Mouse (Mus musculus): Measurements from ENCODE around the gene Asxl2.
"Not testable (repeated sequence)": the region's sequence is repeated elsewhere in the genome, so short reads cannot be mapped to it uniquely, and the experiment has no call there.

Asxl2 gene

GRCm38 (mm10) chr12:3426530-3427034, at the start of gene Asxl2:
TSS of gene Asxl2 (plus strand) at chr12:3426857.
- DNase-seq (ENCODE audit: low spot score in 2 of 2), result peak; percentile 99

DNA sequence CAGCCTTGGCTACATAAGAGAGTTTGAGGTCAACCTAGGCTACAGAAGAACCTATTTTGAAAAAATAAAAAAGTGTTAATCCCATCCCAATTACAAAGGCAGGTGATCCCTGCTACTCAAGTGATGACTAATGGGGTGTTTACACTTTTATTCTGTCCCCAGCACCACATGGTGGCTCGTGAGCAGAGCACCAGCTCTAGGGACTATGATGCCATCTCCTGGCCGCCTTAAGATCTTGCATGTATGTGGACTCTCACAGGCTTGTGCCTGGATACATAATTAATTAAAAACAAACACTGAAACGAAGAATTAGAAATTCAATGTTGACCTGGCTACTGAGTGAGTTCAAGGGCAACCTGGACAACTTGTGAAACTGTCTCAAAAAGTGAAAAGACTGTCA, 49.5 kb upstream of the Asxl2 start:
- no peak for DNase-seq (ENCODE audit: low spot score in 2 of 2)

DNA sequence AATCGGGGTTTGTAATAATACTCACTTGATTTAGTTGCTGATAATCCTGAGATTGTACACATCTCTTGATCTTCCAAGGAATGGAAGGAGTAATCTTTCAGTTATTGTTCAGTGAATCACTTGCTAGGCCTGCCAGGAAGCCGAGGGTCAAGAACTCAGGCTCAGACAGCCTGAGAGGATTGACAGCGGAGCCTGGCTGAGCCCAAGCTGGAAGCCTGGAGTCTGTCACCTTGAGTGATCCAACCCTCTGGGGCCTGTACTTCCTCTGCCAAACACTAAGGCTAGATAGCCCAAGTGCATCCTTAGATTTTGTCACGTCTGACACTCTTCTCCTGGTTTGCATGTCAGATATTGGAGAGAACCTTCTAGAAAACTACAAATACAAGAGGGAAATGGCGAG, 48.9 kb upstream of the Asxl2 start:
- DNase-seq (ENCODE audit: low spot score in 2 of 2), result no peak

- no peak for DNase-seq (ENCODE audit: low spot score in 2 of 2)
These were observed 41.8 kb upstream of the Asxl2 start for GRCm38 (mm10) chr12:3384860-3385259.

GRCm38 (mm10) chr12:3385271-3385670, 41.4 kb upstream of the Asxl2 start:
- DNase-seq (ENCODE audit: low spot score in 2 of 2), result no peak

DNA sequence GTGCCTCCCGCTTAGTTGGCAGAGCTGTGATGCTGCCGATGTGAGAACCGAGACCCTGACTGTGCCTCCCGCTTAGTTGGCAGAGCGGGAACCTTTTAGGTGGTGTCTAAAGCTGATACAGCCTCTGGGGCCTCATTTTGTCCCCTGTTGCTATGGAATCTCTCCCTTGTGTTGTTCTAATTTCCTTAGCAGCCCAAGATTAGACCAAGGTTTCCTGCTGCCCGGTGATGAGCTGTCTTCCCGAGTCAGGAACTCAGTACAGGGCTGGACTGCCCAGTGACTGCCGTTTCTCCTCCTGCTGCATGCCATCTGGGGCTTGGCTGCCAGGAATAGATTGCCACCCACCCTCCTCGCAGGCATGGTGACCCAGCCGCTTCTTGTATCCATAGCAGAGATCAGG, 40.7 kb upstream of the Asxl2 start:
- DNase-seq (ENCODE audit: low spot score in 2 of 2), result peak in 1 of 2 experiments; percentile 6

DNA sequence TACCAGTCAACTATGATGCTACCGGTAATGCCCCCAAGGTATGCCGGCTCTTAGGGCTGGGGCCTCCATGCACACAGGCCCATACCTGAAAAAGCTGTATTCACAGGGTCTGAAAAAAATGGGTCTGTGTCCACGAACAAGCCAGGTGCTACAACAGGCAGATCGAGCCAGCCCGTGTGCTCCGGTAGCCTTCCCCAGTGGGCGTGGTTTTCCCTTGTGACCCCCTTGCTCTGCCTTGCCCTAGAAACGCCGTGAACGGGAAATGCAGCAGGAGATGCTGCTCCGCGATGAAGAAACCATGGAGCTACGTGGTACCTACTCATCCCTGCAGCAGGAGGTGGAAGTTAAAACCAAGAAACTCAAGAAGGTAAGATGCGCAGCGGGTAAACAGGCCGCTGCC, 38.8 kb upstream of the Asxl2 start:
- DNase-seq (ENCODE audit: low spot score in 2 of 2), result no peak

- no peak for DNase-seq (ENCODE audit: low spot score in 2 of 2)
These were observed 37.3 kb upstream of the Asxl2 start for GRCm38 (mm10) chr12:3389394-3389793.

DNA sequence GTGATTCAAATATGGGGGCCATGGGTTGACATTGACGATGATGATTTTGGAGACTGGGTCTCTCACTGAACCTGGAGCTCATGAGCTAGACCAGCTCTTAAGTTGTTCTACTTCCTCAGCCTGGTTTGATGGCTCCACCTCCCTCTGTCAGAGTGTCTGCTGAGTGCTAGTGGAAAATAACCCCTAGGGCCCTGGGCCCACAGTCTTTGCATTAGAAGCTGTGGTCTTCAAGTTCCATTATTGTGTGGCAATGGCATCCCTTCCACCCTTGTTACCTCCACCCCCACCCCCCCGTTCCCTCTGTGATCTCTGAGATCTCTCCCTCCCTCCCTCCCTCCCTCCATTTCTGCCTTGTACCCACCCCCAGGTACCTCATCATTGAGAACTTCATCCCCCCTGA, 36.6 kb upstream of the Asxl2 start:
- no peak for DNase-seq (ENCODE audit: low spot score in 2 of 2)

DNA sequence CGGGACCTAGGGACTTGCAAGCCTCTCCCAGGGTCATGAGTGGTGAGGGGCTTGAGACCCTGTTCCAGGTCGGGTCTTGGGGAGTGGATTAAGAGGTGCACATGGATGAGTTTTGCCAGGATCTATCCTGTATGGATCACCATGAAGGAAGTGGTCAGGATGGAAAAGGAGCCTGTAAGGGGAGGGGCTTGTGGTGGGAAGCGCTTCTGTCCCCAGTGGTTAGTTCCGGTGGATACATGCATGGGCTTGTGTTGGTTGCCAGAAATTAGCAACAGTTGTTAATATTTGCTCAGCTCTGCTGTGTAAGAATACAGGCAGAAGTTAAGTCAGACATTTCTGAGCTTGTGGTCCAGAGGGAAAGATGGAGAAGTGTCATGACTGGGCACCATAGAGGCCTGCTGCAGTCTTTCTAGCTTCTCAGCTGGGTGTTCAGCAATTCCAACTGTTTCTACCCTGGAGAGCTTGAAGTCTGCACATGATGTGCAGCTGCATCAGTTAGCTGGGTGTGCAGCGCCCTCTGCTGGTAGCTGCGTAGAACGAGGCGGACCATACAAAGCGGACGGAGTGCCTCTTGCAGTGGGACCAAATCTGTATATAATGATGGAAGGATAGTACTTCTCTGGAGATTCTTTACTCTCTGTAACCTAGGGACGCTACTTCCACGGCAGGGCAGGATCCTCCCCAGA, 35.9 kb upstream of the Asxl2 start:
- peak; percentile 58 to 59 for DNase-seq (ENCODE audit: low spot score in 2 of 2)

DNA sequence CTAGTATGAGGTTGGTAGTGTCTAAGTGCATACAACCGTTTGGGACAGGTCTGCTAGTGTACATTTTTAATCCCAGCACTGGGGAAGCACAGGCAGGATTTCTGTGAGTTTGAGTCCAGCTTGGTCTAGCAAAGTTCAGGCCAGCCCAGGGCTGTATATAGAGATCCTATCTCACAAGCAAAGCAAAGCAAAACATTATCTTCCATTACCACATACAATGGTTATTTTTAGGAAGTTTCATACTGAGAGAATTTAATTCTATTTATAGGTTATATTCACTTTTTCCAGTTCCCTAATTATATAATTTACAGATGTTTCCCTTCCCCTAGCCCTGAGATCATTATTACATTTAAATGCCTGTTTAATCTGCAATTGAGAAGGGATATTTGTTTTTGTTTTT, 35.4 kb upstream of the Asxl2 start:
- no peak for DNase-seq (ENCODE audit: low spot score in 2 of 2)

GRCm38 (mm10) chr12:3393140-3393539, 33.5 kb upstream of the Asxl2 start:
- no peak for DNase-seq (ENCODE audit: low spot score in 2 of 2)

DNA sequence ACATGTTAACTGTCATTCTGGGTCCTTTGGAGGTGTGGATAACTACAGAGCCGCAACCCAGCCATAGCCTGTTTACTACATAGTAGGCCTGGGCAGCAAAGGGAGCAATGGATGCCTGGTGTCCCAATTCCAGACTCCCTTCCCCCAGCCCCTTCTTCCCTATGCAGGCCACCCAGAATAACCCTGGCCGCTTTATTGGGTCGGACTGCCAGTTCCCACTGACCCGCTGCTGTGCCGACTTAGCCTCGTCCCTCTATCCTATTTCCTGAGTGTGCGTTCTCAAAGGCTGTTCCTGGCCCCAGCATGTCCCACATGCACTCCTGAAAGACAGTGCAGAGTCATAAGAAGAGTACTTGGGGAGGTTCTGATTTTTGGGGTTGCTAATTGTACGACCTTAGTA, 29.7 kb upstream of the Asxl2 start:
- DNase-seq (ENCODE audit: low spot score in 2 of 2), result no peak

DNA sequence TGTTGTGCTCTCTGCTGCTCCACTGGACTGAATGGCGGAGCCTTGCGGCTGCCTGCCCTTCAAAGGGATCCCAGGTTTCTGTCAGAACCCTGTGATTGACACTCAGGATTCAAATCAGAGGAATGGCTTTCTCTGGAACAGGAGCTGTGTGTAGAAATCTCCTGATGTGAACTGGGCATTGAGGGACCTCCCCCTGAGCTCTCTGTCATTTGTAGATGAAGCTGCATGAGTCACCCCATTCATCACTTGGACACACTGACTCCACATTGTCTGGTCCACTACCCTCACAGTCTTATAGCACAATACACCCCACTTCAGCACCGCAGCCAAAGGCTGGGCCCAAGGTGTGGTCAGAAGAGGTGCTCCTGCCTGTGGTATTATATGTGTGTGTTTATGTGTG, 21.0 kb upstream of the Asxl2 start:
- not testable (repeated sequence) for DNase-seq (ENCODE audit: low spot score in 2 of 2)

GRCm38 (mm10) chr12:3406585-3406984, 20.1 kb upstream of the Asxl2 start:
- no peak for DNase-seq (ENCODE audit: low spot score in 2 of 2)

DNA sequence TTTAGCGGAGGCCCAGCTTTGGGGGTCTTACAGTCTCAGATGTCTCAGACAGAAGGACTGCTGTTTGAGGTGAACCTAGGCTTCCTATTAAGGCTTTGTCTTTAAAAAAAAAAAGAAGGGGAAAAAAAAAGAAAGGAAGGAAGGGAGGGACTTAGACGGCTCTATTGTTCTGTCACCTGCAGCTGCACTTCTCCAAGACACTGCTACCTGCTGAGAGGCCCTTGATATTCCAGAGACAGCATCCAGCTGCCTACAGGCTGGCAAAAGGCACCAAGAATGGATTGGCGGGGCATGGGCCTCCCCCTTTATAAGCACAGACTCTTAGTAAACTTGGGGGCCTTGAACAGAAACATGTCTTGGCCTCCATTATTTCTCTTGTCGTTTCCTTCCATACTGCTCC, 11.7 kb upstream of the Asxl2 start:
- no peak for DNase-seq (ENCODE audit: low spot score in 2 of 2)

DNA sequence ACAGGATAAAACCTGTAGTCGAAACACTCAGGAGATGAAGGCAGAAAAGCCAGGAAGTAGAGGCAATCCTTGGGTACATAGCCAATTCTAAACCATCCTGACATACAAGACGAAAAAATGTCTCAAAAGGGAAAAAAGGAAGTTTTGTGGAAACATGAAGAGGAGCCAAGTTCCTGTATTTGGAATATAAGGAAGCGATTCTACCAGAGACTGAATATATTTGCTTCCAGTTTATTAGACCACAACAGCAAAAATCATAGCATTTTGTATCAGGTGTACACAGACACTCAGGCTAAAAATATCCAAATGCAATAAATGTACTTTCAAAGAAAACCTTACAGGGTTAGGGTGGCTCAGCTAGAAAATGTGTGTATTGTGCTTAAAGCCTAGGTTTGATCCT, 7.9 kb upstream of the Asxl2 start:
- no peak for DNase-seq (ENCODE audit: low spot score in 2 of 2)

DNA sequence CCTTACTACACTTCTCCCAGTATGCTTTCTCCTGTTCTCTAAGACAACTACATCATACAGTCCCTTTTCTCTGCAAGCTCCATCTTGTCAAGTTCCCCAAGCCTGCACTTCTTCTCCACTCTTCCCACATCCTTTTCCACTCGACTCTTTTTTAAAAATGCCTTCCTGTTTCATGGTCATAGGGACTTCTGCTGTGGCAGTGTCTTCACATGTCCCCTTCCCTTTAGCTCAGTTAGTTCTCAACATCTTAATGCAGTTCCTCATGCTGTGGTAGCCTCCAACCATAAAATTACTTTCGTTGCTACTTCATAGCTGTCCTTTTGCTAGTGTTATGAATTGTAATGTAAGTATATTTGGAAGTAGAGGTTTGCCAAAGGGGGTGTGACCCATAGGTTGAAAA, 6.1 kb upstream of the Asxl2 start:
- no peak for DNase-seq (ENCODE audit: low spot score in 2 of 2)

DNA sequence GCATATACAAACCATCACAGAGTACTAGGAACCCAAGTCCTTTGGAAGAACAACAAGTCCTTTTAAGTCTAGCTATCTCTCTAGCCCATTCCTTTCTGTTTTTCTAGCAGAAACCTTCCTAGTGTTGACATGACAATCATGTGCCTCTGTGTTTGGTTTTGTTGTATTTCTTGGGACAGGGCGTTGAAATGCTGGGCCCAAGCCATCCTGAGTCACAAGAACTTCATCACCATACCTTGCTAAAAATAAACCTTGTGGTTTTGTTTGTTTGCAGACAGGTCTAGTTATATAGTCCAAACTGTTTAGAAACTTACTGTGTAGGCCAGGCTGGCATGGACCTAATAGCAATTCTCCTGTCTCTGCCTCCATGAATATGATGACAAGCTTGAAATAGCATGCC, 3.9 kb upstream of the Asxl2 start:
- DNase-seq (ENCODE audit: low spot score in 2 of 2), result no peak

GRCm38 (mm10) chr12:3424179-3424578, 2.5 kb upstream of the Asxl2 start:
- DNase-seq (ENCODE audit: low spot score in 2 of 2), result peak; percentile 13 to 28

- peak in 1 of 2 experiments; percentile 30 for DNase-seq (ENCODE audit: low spot score in 2 of 2)
These were observed 999 bp upstream of the Asxl2 start for GRCm38 (mm10) chr12:3425375-3426341.

DNA sequence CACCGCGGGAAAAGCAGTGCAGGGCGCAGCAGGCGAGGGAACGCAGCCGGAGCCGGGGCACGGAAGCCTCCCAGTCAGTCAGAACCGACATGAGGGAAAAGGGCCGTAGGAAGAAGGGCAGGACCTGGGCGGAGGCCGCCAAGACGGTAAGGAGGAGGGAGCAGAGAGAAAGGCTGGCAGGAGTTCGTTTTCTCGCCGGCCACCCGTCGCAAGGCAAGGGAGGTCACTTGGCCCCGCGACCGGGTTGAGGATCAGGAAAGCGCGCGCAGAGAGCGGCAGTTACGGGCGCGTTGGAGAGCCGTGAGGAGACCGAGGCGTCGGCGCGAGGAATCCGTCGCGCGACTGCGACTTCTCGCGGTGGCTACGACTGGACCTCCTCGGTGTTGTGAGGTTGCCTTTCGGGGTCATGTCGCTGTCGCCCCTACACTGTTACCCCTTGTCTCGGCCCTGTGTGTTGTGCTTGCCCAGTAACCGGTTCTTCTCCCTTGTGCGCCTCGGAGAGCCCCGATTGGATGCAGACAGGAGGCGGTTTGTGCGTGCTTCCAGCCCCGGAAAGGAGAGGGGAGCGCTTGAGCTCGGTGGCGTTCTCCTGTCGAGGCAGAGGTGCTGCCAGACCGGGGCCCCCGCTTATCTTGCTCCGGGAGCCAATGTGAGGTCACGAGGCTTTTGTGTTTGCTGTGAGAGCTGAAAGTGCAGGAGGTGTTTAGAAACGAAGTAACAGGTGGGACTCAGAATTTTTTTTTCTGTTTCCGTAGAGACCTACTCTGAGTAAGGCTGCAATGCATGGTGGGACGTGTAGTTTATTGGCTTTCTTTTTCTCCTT, 621 bp downstream of the Asxl2 start:
- DNase-seq (ENCODE audit: low spot score in 2 of 2), result peak; percentile 76 to 83
